Mouse (Mus musculus) c-Kit-negative CD71-positive TER-119-positive erythroid progenitor cells, embryonic 14.5 days (primary cell): Measurements from ENCODE around the gene Fras1.
A peak's percentile ranks its signal among the peaks of the same experiment; 100 is the strongest.

ENCODE experiments used
- DNase-seq: peaks from one replicate; pipeline ENCODE4 v3.0.0-alpha.2; 2013; ENCODE audit warnings: low read depth, low spot score

Gene Fras1

DNA sequence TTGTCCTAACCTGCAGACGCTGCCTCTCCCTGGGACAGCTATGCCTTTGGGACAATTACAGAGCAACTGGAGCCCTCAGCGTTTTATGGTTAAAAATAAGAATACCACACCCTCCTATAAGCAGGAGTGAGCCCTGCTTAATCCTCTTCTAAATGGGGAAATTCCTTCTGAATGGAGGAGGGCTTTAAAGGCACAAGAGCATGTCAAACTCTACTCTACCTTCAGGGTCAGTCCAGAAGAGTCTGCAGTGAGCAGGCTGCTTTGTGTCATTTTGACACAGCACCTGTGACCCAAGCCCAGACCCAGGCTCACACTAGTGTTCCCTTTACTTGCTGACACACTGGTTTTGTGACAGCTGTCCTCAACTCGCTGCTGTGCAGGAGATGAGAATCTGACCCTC is 307.3 kb downstream of the Fras1 start:
- no peak for DNase-seq

- no peak for DNase-seq
Measured at GRCm38 (mm10) chr5:96682777-96683176, 309.0 kb downstream of the Fras1 start.

GRCm38 (mm10) chr5:96688885-96689284 is 315.1 kb downstream of the Fras1 start:
- DNase-seq: no peak

GRCm38 (mm10) chr5:96698972-96699371 is 325.2 kb downstream of the Fras1 start:
- no peak for DNase-seq

GRCm38 (mm10) chr5:96702706-96703625 is 329.2 kb downstream of the Fras1 start:
- DNase-seq: no peak

DNA sequence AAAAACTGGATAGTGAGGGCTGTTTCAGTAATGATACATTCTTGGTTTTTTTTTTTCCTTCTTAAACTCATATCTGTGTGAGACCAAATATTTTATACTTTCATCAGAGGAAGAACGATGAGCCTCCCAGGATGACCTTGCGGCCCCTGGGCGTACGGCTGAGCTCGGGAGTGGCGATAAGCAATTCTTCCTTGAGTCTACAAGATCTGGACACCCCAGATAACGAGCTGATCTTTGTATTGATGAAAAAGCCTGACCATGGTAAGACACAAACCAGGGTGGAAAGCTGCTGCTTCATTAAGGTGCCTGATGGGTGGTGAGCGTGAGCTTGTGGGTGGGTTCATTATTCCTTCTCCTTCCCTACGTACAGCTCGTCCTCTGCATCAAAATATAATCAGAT is 334.8 kb downstream of the Fras1 start:
- DNase-seq: no peak

- no peak for DNase-seq
Measured at GRCm38 (mm10) chr5:96712089-96712684, 338.4 kb downstream of the Fras1 start.

GRCm38 (mm10) chr5:96712799-96713198 is 339.0 kb downstream of the Fras1 start:
- DNase-seq: no peak

DNA sequence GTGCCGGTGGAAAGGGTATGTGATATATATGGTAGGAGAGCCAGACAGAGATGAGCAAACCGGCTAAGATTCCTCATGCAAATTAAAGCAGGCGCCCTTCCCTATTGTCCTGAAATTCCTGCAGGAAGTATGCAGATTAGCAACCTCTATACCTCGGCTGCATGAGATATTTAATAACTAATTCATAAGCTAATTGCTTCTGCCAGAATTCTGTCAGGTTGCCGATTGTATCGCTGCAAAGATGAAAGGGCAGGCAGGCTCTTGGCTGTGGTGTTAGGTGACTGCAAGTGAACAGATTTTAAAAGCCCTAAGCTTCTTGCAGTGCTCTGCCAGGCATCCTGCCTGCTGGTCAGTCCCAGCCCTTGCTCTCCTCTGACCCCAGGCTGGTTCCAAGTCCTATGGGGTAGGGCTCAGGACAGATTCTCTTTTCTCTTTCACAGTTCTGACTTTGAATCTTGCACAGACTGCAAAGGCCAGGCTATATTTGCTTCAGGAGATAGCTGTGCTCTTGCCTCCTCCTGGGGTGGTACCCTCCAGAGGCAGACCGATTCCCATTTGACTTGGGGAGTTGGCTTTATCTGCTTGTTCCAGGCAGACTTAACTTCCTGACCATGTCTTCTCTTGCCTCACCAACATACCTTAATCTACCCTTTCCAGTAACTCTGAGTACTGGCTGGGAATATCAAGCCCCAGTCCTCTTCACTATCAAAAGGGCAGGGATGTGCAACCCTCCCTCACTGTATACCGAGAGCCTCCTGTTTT is 342.7 kb downstream of the Fras1 start:
- no peak for DNase-seq

DNA sequence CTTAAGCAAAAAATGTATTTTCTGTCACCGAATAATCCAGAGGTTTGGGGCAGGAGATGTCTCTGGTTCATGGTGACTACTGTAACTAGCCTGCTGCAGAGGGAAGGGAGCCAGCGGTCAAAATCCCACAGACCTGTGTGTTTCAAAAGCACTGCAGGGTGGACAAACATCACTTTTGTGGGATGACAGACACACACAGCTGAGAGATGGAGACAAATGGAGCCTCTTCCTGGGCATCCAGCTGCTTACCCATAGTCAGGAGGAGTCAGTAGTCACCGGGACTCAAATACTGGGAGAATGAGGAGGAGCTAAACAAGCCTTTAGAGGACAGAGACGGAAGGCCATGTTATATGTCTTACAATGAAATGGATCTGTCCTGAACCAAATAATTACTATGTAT is 343.9 kb downstream of the Fras1 start:
- no peak for DNase-seq

DNA sequence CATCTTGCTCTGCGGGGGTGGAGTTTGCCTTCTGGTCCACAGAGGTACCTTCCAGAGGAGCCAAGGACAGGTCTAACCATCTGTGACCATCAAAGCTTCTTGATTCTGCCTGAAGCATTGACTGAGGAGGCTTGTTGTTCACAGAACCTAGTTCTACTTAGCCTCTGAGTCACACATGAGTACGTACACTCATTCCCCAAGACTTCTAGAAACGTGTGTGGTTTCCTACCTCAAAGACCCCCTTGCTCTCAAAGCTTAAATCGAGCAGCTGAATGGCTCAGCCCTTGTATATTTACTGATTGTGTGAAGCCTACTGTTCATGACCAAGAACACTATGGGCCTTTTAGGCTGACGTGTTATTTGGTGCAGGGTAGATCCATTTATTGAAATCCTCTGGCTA is 344.8 kb downstream of the Fras1 start:
- no peak for DNase-seq

DNA sequence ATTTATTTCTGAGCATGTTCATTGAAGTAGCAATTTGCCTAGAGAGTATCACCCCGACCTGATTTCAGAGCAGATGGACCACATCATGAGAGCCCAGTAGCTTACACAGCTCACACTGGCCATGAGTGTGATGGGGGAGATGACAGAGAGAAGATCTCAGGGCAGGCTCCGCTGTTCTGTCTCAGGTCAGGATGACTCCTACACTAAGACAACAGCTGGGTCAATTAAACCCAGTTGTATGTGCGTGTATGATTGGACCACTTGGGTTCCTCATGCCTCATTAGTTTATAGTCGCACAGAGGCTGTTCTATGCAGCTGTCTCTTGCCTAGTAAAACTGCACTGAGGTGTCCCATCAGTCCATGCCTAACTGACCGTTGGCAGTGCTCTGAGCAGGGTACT is 345.5 kb downstream of the Fras1 start:
- DNase-seq: no peak

GRCm38 (mm10) chr5:96722690-96723089 is 348.9 kb downstream of the Fras1 start:
- no peak for DNase-seq

DNA sequence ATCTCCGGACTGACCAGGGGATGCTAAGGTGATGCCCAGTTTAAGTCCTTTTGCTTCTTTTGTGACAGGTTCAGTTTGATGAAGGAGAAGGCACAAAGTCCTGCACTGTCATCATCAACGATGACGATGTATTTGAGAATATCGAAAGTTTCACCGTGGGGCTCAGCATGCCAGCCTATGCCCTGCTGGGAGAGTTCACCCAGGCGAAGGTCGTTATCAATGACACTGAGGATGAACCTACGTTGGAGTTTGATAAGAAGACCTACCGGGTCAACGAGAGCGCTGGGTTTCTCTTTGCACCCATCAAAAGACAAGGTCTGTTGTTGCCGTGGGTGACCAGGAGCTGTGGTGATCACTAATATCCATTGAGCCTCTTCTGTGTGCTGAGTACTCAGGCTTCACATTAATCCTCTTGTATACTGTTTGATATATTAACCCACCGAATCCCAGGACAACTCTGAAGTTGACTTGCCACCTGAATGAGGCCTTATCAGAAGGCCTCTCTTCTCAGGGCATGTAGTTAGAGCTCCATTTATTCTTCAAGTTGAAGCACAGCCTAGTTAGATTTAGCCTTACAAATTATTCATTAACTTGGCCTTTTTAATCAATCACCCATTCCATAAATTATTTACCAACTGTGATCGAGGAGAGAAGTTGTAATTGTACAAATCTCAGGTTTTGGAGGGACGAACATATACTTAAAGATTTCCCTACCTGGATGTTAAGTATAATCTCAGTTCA is 365.6 kb downstream of the Fras1 start:
- DNase-seq: no peak

- no peak for DNase-seq
Measured at GRCm38 (mm10) chr5:96747195-96747984, 373.6 kb downstream of the Fras1 start.

GRCm38 (mm10) chr5:96757615-96758014 is 383.9 kb downstream of the Fras1 start:
- no peak for DNase-seq

GRCm38 (mm10) chr5:96762021-96762420 is 388.3 kb downstream of the Fras1 start:
- no peak for DNase-seq

DNA sequence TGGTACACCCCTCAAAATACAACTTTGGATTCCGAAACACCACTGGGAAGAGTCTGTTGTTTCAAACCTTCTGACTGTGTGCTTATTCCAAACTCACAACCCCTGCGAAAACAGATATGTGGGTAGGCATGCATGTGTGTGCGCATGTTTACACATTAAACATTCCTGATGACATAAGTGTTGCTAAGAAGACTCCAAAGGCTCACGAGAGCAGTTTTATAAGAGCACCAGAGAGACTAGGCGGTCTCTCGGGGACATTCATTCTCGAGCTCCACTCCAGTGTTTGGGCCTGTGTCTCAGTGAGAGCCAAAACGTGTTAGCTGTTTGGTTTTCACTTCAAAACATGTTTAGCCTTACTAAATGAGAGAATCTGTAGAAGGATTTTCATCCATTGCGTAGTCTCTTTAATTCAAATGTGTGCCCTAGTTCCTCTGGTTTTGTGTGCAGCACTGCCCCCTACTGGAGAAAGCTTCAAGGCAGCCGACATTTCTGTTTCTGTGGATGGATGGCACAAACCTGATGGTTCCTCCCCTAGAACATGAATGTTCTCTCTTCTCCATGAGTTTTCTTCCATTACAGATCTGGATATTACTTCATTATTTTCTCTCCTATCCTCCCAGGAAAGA is 395.2 kb downstream of the Fras1 start:
- peak; percentile 43 for DNase-seq

GRCm38 (mm10) chr5:96783506-96784288 is 409.9 kb downstream of the Fras1 start:
- DNase-seq: no peak

GRCm38 (mm10) chr5:96785096-96785495 is 411.3 kb downstream of the Fras1 start:
- no peak for DNase-seq
